Mouse (Mus musculus) hindlimb bud, embryonic 11.5 days (tissue): Measurements from ENCODE around the gene Tfap2a.

Experiments
- DNase-seq: peaks from one replicate; pipeline ENCODE4 v3.0.0-alpha.2; 2012; ENCODE audit warnings: low read depth, low spot score; ENCODE audit errors: extremely low spot score

The Tfap2a gene

GRCm38 (mm10) chr13:40734316-40734965 is 3.7 kb downstream of the Tfap2a start:
- no peak for DNase-seq

GRCm38 (mm10) chr13:40733542-40734151 is 4.5 kb downstream of the Tfap2a start:
- no peak for DNase-seq

- no peak for DNase-seq
Measured at GRCm38 (mm10) chr13:40732816-40733541, 5.2 kb downstream of the Tfap2a start.

GRCm38 (mm10) chr13:40732085-40732484 is 6.1 kb downstream of the Tfap2a start:
- DNase-seq, result no peak

GRCm38 (mm10) chr13:40731179-40731841 is 6.9 kb downstream of the Tfap2a start:
- no peak for DNase-seq

GRCm38 (mm10) chr13:40730651-40731178 is 7.5 kb downstream of the Tfap2a start:
- no peak for DNase-seq

GRCm38 (mm10) chr13:40729592-40730431 is 8.4 kb downstream of the Tfap2a start:
- DNase-seq, result no peak

- no peak for DNase-seq
Measured at GRCm38 (mm10) chr13:40729037-40729436, 9.1 kb downstream of the Tfap2a start.

GRCm38 (mm10) chr13:40728626-40728990 is 9.6 kb downstream of the Tfap2a start:
- DNase-seq, result no peak

GRCm38 (mm10) chr13:40727731-40728625 is 10.2 kb downstream of the Tfap2a start:
- no peak for DNase-seq

GRCm38 (mm10) chr13:40725924-40726323 is 12.3 kb downstream of the Tfap2a start:
- DNase-seq, result no peak

GRCm38 (mm10) chr13:40723598-40723920 is 14.6 kb downstream of the Tfap2a start:
- DNase-seq, result no peak

- no peak for DNase-seq
Measured at GRCm38 (mm10) chr13:40722741-40723597, 15.2 kb downstream of the Tfap2a start.

GRCm38 (mm10) chr13:40719741-40720082 is 18.5 kb downstream of the Tfap2a start:
- DNase-seq, result no peak

GRCm38 (mm10) chr13:40719066-40719740 is 19.0 kb downstream of the Tfap2a start:
- DNase-seq, result no peak

- no peak for DNase-seq
Measured at GRCm38 (mm10) chr13:40716771-40717716, 21.1 kb downstream of the Tfap2a start.

- no peak for DNase-seq
Measured at GRCm38 (mm10) chr13:40714531-40714930, 23.6 kb downstream of the Tfap2a start.
